Mouse (Mus musculus) heart, postnatal 0 days (tissue): ENCODE results near the gene Prkag3.

Source experiments
- CTCF ChIP-seq: IDR thresholded peaks from 2 replicates; pipeline ENCODE4 v1.5.1; 2016; ENCODE audit warnings: antibody characterized with exemption, control low read depth, low read depth
- EP300 ChIP-seq: IDR thresholded peaks from 2 replicates; pipeline ENCODE4 v1.6.1; 2016; ENCODE audit warnings: antibody characterized with exemption, low read depth

GRCm38 (mm10) chr1:74748643-74749271 lies at the start of gene Prkag3:
- TF ChIP-seq CTCF (peak; percentile 60), EP300 (no peak)
